Mouse (Mus musculus) hindbrain, embryonic 13.5 days (tissue): ENCODE measurements around the gene Myo1e. TPM values are rescaled to one million over a fixed set of nuclear protein-coding genes. Genes with fewer than 3 reads are reported as not detected.

Source experiments
- ATAC-seq: fragments of 200-750 bp; cut with Nextera tagmentation; 2 replicates; pipeline ENCODE4 v1.8.0; 2017; ENCODE audit warnings: moderate TSS enrichment; ENCODE audit not compliant: low FRiP score
- H3K27ac ChIP-seq: fragments of 300-500 bp; sonication (generic); 2 replicates; pipeline ENCODE4 v1.5.1; 2015; ENCODE audit warnings: inconsistent platforms, mild to moderate bottlenecking, moderate library complexity
- H3K27me3 ChIP-seq: fragments of 300-500 bp; sonication (generic); 2 replicates; pipeline ENCODE4 v1.6.1; 2015; ENCODE audit warnings: mild to moderate bottlenecking, inconsistent platforms
- H3K36me3 ChIP-seq: fragments of 300-500 bp; sonication (generic); 2 replicates; pipeline ENCODE4 v1.6.1; 2015; ENCODE audit warnings: mild to moderate bottlenecking, inconsistent platforms
- H3K4me1 ChIP-seq: fragments of 300-500 bp; sonication (generic); replicated peaks from 2 replicates; pipeline ENCODE4 v1.6.1; 2015; ENCODE audit warnings: inconsistent platforms
- H3K4me2 ChIP-seq: fragments of 300-500 bp; sonication (generic); 2 replicates; pipeline ENCODE4 v1.6.1; 2015; ENCODE audit warnings: inconsistent platforms, mild to moderate bottlenecking, moderate library complexity
- H3K4me3 ChIP-seq: fragments of 300-500 bp; sonication (generic); 2 replicates; pipeline ENCODE4 v1.5.1; 2015; ENCODE audit warnings: mild to moderate bottlenecking, inconsistent platforms
- H3K9ac ChIP-seq: fragments of 300-500 bp; sonication (generic); 2 replicates; pipeline ENCODE4 v1.6.1; 2015; ENCODE audit warnings: mild to moderate bottlenecking, inconsistent platforms
- H3K9me3 ChIP-seq: fragments of 300-500 bp; sonication (generic); 2 replicates; pipeline ENCODE4 v1.6.1; 2016; ENCODE audit warnings: inconsistent platforms
- WGBS: fragments of 180-500 bp; shearing (Covaris S2); methylation state at CpG from one replicate; pipeline ENCODE4 v1.1.7; 2015; 5-methylcytosine and 5-hydroxymethylcytosine counted together
- polyA plus RNA-seq: library from polyadenylated mRNA; unstranded; fragments of >200 nt; fragmentation: Nextera tagmentation; extraction: Ambion mirVana; gene quantifications from 2 replicates; pipeline ENCODE4 v1.2.1, GENCODE M21; 2015

Gene Myo1e
- polyA plus RNA-seq, 1 experiment from 2014 or later = 9.2 TPM

- H3K4me3 ChIP-seq = no peak overlapping the region
- no peak overlapping the region for H3K27ac ChIP-seq
- 0 out of 2 replicates have a peak, but pooled peaks cover 3% of the 10 kb centered on the region for H3K36me3 ChIP-seq
- 94% methylated on average over 3 of the region's 3 CpGs for WGBS
- no peaks in the 10 kb centered on the region for H3K9me3 ChIP-seq
- ATAC-seq = no peak
- H3K4me1 ChIP-seq = no peaks in the 10 kb centered on the region
- H3K4me2 ChIP-seq = no peak overlapping the region
- no peak overlapping the region for H3K9ac ChIP-seq
- no peaks in the 10 kb centered on the region for H3K27me3 ChIP-seq
Observed at GRCm38 (mm10) chr9:70389548-70389947, 182.4 kb downstream of the Myo1e start.

DNA sequence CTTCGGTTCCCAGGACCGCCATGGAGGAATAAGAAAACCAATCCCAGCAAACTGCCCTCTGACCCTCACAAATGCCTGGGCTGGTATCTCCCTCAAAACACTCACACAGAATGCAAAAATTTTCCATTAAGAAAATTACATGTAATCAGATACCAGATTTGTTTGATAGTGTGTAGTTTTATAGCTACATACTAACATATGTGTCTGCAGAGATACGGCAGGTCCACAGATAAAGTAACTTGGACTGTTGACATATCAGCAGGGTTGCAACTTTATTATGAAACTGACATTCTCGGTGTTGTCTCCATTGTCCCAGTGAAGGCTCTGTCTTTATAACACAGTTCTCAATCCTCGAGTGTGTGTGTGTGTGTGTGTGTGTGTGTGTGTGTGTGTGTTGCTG lies 183.9 kb downstream of the Myo1e start:
- Histone ChIP-seq H3K4me3 (no peak overlapping the region), H3K9ac (no peak overlapping the region), H3K4me1 (no peaks in the 10 kb centered on the region), H3K36me3 (peaks cover 3% of the 10 kb centered on the region; the same call in 1 of the 2 replicates), H3K4me2 (no peak overlapping the region), H3K27me3 (no peaks in the 10 kb centered on the region), H3K9me3 (no peaks in the 10 kb centered on the region), H3K27ac (no peak overlapping the region)
- ATAC-seq = no peak
- 90% methylated on average over 5 of the region's 5 CpGs for WGBS

GRCm38 (mm10) chr9:70391660-70392562 lies 184.8 kb downstream of the Myo1e start:
- no peak overlapping the region for H3K4me2 ChIP-seq
- no peaks in the 10 kb centered on the region for H3K4me1 ChIP-seq
- H3K27ac ChIP-seq = no peak overlapping the region
- no peak for ATAC-seq
- no peaks in the 10 kb centered on the region for H3K9me3 ChIP-seq
- H3K4me3 ChIP-seq = no peak overlapping the region
- H3K27me3 ChIP-seq = no peaks in the 10 kb centered on the region
- H3K9ac ChIP-seq = no peak overlapping the region
- 77% methylated on average over 12 of the region's 12 CpGs for WGBS
- peaks cover 4% of the 10 kb centered on the region; the same call in 1 of the 2 replicates for H3K36me3 ChIP-seq

GRCm38 (mm10) chr9:70392563-70392907 lies 185.4 kb downstream of the Myo1e start:
- WGBS = 18% methylated on average over 6 of the region's 6 CpGs
- peak; percentile 71 for ATAC-seq
- H3K27me3 ChIP-seq = no peaks in the 10 kb centered on the region
- H3K4me3 ChIP-seq = no peak overlapping the region
- no peak overlapping the region for H3K9ac ChIP-seq
- H3K27ac ChIP-seq = no peak overlapping the region
- no peak overlapping the region for H3K4me2 ChIP-seq
- peaks cover 4% of the 10 kb centered on the region; the same call in 1 of the 2 replicates for H3K36me3 ChIP-seq
- no peaks in the 10 kb centered on the region for H3K4me1 ChIP-seq
- H3K9me3 ChIP-seq = no peaks in the 10 kb centered on the region

DNA sequence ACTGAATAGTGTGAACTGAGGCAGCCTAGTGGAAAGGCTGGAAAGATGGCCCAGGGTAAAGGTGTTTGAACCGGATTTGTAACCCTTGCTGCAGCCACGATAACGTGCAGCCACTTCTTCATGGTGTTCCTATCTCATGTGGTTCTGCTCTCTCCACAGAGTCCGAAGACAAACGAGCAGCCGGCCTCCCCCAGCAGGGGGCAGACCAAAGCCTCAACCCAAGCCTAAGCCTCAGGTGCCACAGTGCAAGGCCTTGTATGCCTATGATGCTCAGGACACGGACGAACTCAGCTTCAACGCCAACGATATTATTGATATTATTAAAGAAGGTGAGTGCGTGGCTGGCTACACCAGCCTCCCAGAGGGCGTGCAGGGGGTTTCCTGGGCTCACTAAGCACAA lies 188.5 kb downstream of the Myo1e start:
- peaks cover 7% of the 10 kb centered on the region; the same call in 1 of the 2 replicates for H3K36me3 ChIP-seq
- H3K27ac ChIP-seq = no peak overlapping the region
- no peaks in the 10 kb centered on the region for H3K9me3 ChIP-seq
- no peak overlapping the region for H3K4me2 ChIP-seq
- no peak overlapping the region for H3K9ac ChIP-seq
- ATAC-seq = no peak
- 86% methylated on average over 12 of the region's 12 CpGs for WGBS
- H3K4me3 ChIP-seq = no peak overlapping the region
- no peaks in the 10 kb centered on the region for H3K27me3 ChIP-seq
- H3K4me1 ChIP-seq = no peaks in the 10 kb centered on the region

GRCm38 (mm10) chr9:70396083-70396482 lies 188.9 kb downstream of the Myo1e start:
- H3K4me3 ChIP-seq = no peak overlapping the region
- H3K9ac ChIP-seq = no peak overlapping the region
- no peak overlapping the region for H3K27ac ChIP-seq
- H3K9me3 ChIP-seq = no peaks in the 10 kb centered on the region
- H3K4me1 ChIP-seq = no peaks in the 10 kb centered on the region
- no peak overlapping the region for H3K4me2 ChIP-seq
- 98% methylated on average over 2 of the region's 2 CpGs for WGBS
- no peaks in the 10 kb centered on the region for H3K27me3 ChIP-seq
- H3K36me3 ChIP-seq = peaks cover 7% of the 10 kb centered on the region; the same call in 1 of the 2 replicates
- ATAC-seq = no peak

- no peak overlapping the region for H3K27ac ChIP-seq
- no peaks in the 10 kb centered on the region for H3K4me1 ChIP-seq
- H3K9ac ChIP-seq = no peak overlapping the region
- no peak overlapping the region for H3K4me2 ChIP-seq
- no peak for ATAC-seq
- WGBS = 91% methylated on average over 8 of the region's 8 CpGs
- peaks cover 8% of the 10 kb centered on the region for H3K36me3 ChIP-seq
- no peaks in the 10 kb centered on the region for H3K27me3 ChIP-seq
- H3K4me3 ChIP-seq = no peak overlapping the region
- no peaks in the 10 kb centered on the region for H3K9me3 ChIP-seq
Observed at GRCm38 (mm10) chr9:70401937-70402539, 194.9 kb downstream of the Myo1e start.

GRCm38 (mm10) chr9:70406596-70406995 lies 199.4 kb downstream of the Myo1e start:
- Histone ChIP-seq H3K27ac (no peak overlapping the region), H3K36me3 (peaks cover 49% of the 10 kb centered on the region)
- 91% methylated on average over 3 of the region's 3 CpGs for WGBS

DNA sequence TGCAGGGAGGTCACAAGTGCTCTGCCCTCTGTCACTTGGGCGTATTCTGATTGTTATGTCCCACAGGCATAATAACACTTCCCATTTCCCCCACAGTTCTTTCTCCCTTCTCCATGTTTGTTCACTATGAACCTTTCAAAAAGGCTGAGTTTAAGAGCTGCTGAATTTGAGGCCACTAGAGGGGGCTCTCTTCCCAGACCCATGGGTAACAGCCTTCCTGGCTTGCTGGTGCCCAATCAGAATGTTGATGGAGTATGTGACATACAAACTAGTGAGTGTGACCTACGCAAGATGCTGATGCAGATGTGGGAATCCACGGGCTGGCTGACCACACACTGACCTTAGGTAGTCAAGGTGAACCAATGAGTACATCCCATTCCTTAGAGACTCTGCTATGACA lies 201.6 kb downstream of the Myo1e start:
- no peak for ATAC-seq
- 86% methylated on average over 3 of the region's 3 CpGs for WGBS
- H3K27ac ChIP-seq = no peak overlapping the region

More at GRCm38 (mm10) chr9:70406596-70406995, 199.4 kb downstream of the Myo1e start:
- Histone ChIP-seq H3K4me3 (no peak overlapping the region), H3K9ac (no peak overlapping the region), H3K4me1 (no peaks in the 10 kb centered on the region), H3K9me3 (no peaks in the 10 kb centered on the region), H3K4me2 (no peak overlapping the region), H3K27me3 (no peaks in the 10 kb centered on the region)
- ATAC-seq = no peak

GRCm38 (mm10) chr9:70409743-70410142 lies 202.6 kb downstream of the Myo1e start:
- H3K9me3 ChIP-seq = no peaks in the 10 kb centered on the region
- no peak overlapping the region for H3K4me3 ChIP-seq
- no peak overlapping the region for H3K4me2 ChIP-seq
- H3K27me3 ChIP-seq = no peaks in the 10 kb centered on the region
- no peak overlapping the region for H3K27ac ChIP-seq
- no peak for ATAC-seq
- H3K9ac ChIP-seq = no peak overlapping the region
- peaks cover 73% of the 10 kb centered on the region for H3K36me3 ChIP-seq
- H3K4me1 ChIP-seq = no peaks in the 10 kb centered on the region
- 96% methylated on average over 8 of the region's 8 CpGs for WGBS

More for the DNA sequence above, 201.6 kb downstream of the Myo1e start:
- H3K4me3 ChIP-seq = no peak overlapping the region
- H3K27me3 ChIP-seq = no peaks in the 10 kb centered on the region
- H3K36me3 ChIP-seq = peaks cover 70% of the 10 kb centered on the region
- no peaks in the 10 kb centered on the region for H3K9me3 ChIP-seq
- H3K4me1 ChIP-seq = no peaks in the 10 kb centered on the region
- H3K9ac ChIP-seq = no peak overlapping the region
- no peak overlapping the region for H3K4me2 ChIP-seq

DNA sequence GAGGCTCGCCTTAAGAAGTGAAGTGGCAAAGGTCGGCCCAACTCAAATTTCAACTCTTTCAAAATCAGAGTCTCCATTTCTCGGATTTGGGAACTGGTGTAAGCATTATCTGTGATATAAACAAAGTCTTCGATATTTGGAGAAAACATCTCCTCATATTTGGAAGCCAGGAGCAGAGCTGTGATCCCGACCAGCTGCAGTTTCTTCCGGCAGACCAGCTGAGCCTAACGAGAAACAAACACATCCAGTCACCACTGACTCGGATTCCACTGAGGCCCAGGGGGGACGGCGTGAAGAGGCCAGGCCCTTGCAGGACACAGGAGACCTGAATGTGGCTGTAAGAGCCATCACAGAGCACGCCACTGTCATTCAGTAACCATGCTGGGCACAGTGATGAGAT lies 203.5 kb downstream of the Myo1e start:
- H3K9ac ChIP-seq = no peak overlapping the region
- no peaks in the 10 kb centered on the region for H3K9me3 ChIP-seq
- 86% methylated on average over 11 of the region's 11 CpGs for WGBS
- H3K27me3 ChIP-seq = no peaks in the 10 kb centered on the region
- no peak overlapping the region for H3K4me3 ChIP-seq
- no peak overlapping the region for H3K4me2 ChIP-seq
- no peaks in the 10 kb centered on the region for H3K4me1 ChIP-seq
- no peak for ATAC-seq
- peaks cover 77% of the 10 kb centered on the region for H3K36me3 ChIP-seq
- no peak overlapping the region for H3K27ac ChIP-seq

DNA sequence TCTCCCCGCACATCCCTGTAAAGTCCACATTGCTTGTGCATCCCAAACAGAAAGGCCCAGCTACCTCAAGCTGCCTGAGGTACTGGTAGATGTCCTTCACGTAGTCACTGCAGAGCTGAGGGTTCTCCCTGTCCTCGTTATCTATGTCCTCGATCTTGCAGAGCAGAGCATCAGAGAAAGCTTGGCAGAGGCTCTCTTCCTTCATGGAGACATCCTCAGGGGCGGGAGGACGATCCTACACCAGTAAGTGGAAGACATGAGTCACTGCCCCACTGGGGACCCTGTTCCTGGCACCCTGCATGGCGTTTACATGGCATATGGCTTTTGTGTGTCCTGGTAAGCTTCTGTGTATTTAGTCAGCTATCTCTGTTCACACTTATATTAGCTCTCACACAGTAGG lies 205.9 kb downstream of the Myo1e start:
- Histone ChIP-seq H3K4me1 (no peaks in the 10 kb centered on the region), H3K4me3 (no peak overlapping the region), H3K27ac (no peak overlapping the region), H3K36me3 (peaks cover 74% of the 10 kb centered on the region), H3K4me2 (no peak overlapping the region), H3K9ac (no peak overlapping the region), H3K9me3 (no peaks in the 10 kb centered on the region), H3K27me3 (no peaks in the 10 kb centered on the region)
- no peak for ATAC-seq
- WGBS = 97% methylated on average over 7 of the region's 7 CpGs
